Mouse (Mus musculus): ENCODE data around the gene Farp1.

Farp1 gene

DNA sequence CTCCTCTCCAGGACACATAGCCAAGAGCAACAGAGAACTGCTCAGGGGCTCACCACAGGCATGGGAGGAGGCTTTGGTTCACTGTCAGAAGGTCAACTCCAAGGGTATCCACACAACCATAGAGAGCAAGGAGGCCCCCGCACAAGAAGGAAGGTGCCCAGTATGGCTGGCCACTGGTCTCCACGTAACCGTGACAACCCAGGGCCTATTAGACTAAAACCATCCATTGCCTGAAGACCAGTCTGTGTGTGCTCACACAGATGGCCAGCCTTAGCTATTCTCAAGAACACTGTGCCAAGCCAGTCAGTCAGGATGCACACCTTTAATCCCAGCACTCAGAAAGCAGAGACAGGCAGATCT is 282.3 kb downstream of the Farp1 start:
- no peak for DNase-seq

DNA sequence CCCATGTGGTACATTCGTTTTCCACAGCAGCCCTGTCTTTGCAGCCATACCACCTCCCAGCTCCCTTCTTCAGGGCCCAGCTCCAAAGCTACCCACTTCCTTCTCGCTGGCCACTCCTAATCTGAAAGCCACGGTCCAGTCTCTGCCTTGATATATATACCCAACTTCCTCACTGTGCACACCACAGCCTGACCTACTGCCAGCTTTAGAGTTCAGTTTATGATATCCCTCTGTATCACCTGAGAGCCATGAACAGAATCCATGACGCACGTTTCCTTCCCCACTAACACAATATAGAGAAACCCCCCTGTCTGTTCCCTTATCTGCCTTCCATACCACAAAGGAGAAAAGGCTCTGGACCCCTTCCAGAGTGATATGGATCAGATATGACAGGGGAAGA is 283.4 kb downstream of the Farp1 start:
- DNase-seq: no peak

- DNase-seq: no peak
Measured at GRCm38 (mm10) chr14:121322150-121322549, 287.1 kb downstream of the Farp1 start.

GRCm38 (mm10) chr14:121322641-121323040 is 287.6 kb downstream of the Farp1 start:
- DNase-seq: no peak

GRCm38 (mm10) chr14:121324521-121325330 is 289.7 kb downstream of the Farp1 start:
- no peak for DNase-seq

DNA sequence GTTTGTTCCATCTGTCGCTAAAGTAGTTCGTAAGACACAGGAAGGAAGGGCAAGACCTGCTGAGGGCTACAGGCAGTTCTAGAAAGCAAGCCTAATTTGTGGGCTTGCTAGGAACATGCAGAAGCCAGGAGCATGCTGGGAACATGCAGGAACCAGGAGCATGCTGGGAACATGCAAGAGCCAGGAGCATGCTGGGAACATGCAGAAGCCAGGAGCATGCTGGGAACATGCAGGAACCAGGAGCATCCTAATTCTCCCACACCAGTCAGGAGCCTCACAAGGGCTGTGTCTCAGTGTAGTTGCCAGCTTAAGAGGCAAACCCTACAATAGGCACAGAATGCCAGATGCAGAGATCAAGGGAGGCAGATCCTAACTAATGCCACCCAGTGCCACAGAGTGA is 291.4 kb downstream of the Farp1 start:
- no peak for DNase-seq

DNA sequence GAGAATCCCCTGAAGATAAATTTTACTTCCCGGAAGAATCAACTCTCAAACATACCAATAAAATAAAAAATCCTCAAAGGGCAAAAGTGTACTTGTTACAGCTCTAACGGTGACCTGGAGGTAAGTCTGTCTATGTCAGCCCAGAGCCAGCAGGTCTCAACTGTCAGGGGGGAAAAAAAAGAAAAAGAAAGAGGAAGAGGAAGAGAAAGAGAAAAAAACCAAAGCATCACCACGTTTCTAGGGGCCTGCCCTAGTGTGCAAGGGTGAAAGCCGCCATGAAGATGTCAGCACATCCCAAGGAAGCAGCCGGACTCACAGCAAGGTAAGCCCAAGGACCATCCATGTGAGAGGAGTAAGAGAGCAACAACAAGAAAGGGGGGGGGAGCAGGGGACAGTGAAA is 293.9 kb downstream of the Farp1 start:
- no peak for DNase-seq

GRCm38 (mm10) chr14:121329401-121330089 is 294.5 kb downstream of the Farp1 start:
- no peak for DNase-seq

DNA sequence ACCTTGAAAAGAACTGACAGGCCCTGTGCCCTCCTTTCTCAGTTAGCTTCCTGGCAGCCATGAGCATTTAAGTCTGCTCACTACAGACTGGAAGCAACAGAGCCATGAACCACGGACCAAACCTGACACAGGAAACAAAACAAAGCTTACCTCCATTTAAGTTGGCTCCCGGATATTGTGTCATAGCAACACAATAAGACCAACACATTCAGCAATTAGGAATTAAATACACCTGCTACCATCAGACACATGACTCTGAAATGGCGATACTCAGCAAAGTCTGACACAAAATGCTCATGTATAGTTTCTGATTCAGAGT is 295.0 kb downstream of the Farp1 start:
- no peak for DNase-seq
